Mouse (Mus musculus): Measurements from ENCODE around the gene Gm10073. TPM values are rescaled to one million over a fixed set of nuclear protein-coding genes. Genes with fewer than 3 reads are reported as not detected.

Gm10073 gene
- total RNA-seq, 2 experiments from 2014 or later: 90.1 to 90.2 TPM

Other genes starting within 250 kb of the Gm10073 start
- gene Smpd3, start 235.5 kb downstream of the Gm10073 start, total RNA-seq (2021): 10 to 100 TPM; 85.0 to 87.5 TPM
- gene Zfp90, start 158.1 kb downstream of the Gm10073 start, total RNA-seq (2021): 10 to 100 TPM; 11.8 to 12.8 TPM
- gene 6030452D12Rik, start 72.9 kb downstream of the Gm10073 start, total RNA-seq (2021): not detected
- gene Cdh3, start 62.6 kb downstream of the Gm10073 start, total RNA-seq (2021): under 1 TPM; 0.42 to 0.62 TPM
- 1 to 10 TPM; 2.5 to 4.1 TPM for gene Cdh1, start 29.9 kb upstream of the Gm10073 start, total RNA-seq (2021)
- gene Tango6, start 109.6 kb upstream of the Gm10073 start, total RNA-seq (2021): 1 to 10 TPM; 5.9 to 6.4 TPM

Measured in left cerebral cortex, postnatal 14 days (tissue).